Mouse (Mus musculus): ENCODE results near the gene Vmp1. TPM values are rescaled to one million over a fixed set of nuclear protein-coding genes. Genes with fewer than 3 reads are reported as not detected.

Gene Vmp1
- polyA plus RNA-seq, 1 experiment, result 157 TPM

DNA sequence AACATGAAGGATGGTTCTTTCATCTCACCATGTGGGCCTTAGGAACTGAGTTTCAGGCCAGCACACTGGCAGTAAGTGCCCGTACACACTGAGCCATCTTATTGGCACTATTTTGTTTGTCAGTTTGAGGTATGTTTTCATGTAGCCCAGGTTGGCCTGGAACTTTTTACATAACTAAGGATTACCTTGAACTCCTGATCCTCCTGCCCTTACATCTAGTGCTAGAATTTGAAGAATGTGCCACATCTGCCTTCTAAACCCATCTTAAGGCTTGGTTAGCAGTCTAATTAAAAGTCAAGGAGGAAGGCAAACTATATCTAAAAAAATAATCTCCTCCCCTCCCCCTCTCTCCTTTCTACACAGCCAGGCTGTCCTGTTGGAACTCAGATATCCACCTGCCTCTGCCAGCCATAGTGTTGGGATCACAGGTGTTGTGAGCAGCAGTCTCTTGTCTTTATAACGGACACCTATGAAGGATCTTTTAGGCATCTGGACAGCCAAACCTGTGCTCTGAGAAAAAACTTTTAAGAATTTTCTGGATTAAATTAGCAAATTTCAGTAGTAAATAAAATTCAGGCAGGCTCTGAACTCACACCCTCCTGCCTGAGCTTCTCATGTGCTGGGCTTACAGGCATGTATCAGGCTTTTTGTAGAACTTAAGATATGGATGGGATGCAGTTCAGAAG lies 91.6 kb downstream of the Vmp1 start:
- H3ac ChIP-seq (ENCODE audit: control insufficient read depth, insufficient read length, low read depth), result no peak overlapping the region
- peaks cover 64% of the 10 kb centered on the region for H3K36me3 ChIP-seq (ENCODE audit: control insufficient read depth, insufficient read depth)
- TF ChIP-seq CEBPB (IDR thresholded peaks at IDR 0.05; ENCODE audit: low read depth) (no peak), CTCF (IDR thresholded peaks at IDR 0.05; ENCODE audit: control insufficient read depth, insufficient read depth, insufficient read length) (no peak)
- no peak overlapping the region for H3K4me3 ChIP-seq (ENCODE audit: insufficient read depth, poor library complexity, severe bottlenecking)
- H3K27me3 ChIP-seq (ENCODE audit: control insufficient read depth, insufficient read depth, insufficient read length), result no peaks in the 10 kb centered on the region
- peaks cover 86% of the 10 kb centered on the region for H3K79me2 ChIP-seq (ENCODE audit: control insufficient read depth, insufficient read depth)
- H3K79me3 ChIP-seq (ENCODE audit: low read depth), result peaks cover 71% of the 10 kb centered on the region

- Histone ChIP-seq H3K27me3 (ENCODE audit: control insufficient read depth, insufficient read depth, insufficient read length) (no peaks in the 10 kb centered on the region), H3K36me3 (ENCODE audit: control insufficient read depth, insufficient read depth) (peaks cover 58% of the 10 kb centered on the region), H3K79me2 (ENCODE audit: control insufficient read depth, insufficient read depth) (peaks cover 81% of the 10 kb centered on the region), H3K4me3 (ENCODE audit: insufficient read depth, poor library complexity, severe bottlenecking) (no peak overlapping the region), H3ac (ENCODE audit: control insufficient read depth, insufficient read length, low read depth) (peak overlapping the region; percentile 59), H3K79me3 (ENCODE audit: low read depth) (peaks cover 64% of the 10 kb centered on the region)
- TF ChIP-seq FOSL1 (IDR thresholded peaks at IDR 0.05; ENCODE audit: insufficient read depth, low read length, poor library complexity, severe bottlenecking) (no peak), CTCF (IDR thresholded peaks at IDR 0.05; ENCODE audit: control insufficient read depth, insufficient read depth, insufficient read length) (no peak), MYOG (IDR thresholded peaks at IDR 0.05; ENCODE audit: control insufficient read depth, extremely low read depth, insufficient read length) (no peak), USF1 (IDR thresholded peaks at IDR 0.05; ENCODE audit: low read depth) (no peak), CEBPB (IDR thresholded peaks at IDR 0.05; ENCODE audit: low read depth) (no peak), MYOD1 (IDR thresholded peaks at IDR 0.05; ENCODE audit: control insufficient read depth, insufficient read length, low read depth) (no peak), MAX (IDR thresholded peaks at IDR 0.05) (no peak)
Observed at GRCm38 (mm10) chr11:86591301-86591845, 92.3 kb downstream of the Vmp1 start.

- H3K27me3 ChIP-seq (ENCODE audit: control insufficient read depth, insufficient read depth, insufficient read length), result no peaks in the 10 kb centered on the region
- no peak overlapping the region for H3K4me3 ChIP-seq (ENCODE audit: insufficient read depth, poor library complexity, severe bottlenecking)
- H3K79me3 ChIP-seq (ENCODE audit: low read depth), result peaks cover 64% of the 10 kb centered on the region
- TF ChIP-seq MAX (IDR thresholded peaks at IDR 0.05) (no peak), FOSL1 (IDR thresholded peaks at IDR 0.05; ENCODE audit: insufficient read depth, low read length, poor library complexity, severe bottlenecking) (no peak), MYOG (IDR thresholded peaks at IDR 0.05; ENCODE audit: control insufficient read depth, extremely low read depth, insufficient read length) (no peak), MYOD1 (IDR thresholded peaks at IDR 0.05; ENCODE audit: control insufficient read depth, insufficient read length, low read depth) (no peak), CEBPB (IDR thresholded peaks at IDR 0.05; ENCODE audit: low read depth) (no peak), USF1 (IDR thresholded peaks at IDR 0.05; ENCODE audit: low read depth) (no peak), CTCF (IDR thresholded peaks at IDR 0.05; ENCODE audit: control insufficient read depth, insufficient read depth, insufficient read length) (no peak)
- H3ac ChIP-seq (ENCODE audit: control insufficient read depth, insufficient read length, low read depth), result no peak overlapping the region
- peaks cover 81% of the 10 kb centered on the region for H3K79me2 ChIP-seq (ENCODE audit: control insufficient read depth, insufficient read depth)
- peaks cover 58% of the 10 kb centered on the region for H3K36me3 ChIP-seq (ENCODE audit: control insufficient read depth, insufficient read depth)
Observed at GRCm38 (mm10) chr11:86590579-86590978, 93.1 kb downstream of the Vmp1 start.

DNA sequence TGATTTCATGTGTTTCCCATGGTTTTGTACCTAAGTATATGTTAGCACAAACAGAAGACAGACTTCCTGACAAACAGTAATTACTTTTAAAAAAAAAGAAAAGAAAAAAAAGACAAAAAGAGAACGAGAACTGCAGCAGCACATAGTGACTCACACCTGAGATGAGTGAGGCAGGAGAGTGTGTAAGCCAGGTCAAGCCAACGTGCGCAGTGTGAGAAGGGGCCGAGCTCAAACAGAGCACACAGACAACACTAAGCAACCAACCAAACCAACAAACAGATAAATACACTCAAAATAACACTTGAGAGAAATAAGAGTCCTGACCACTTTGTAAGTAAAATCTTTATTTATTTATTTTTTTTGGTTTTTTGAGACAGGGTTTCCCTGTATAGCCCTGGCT lies 93.6 kb downstream of the Vmp1 start:
- H3K27me3 ChIP-seq (ENCODE audit: control insufficient read depth, insufficient read depth, insufficient read length), result no peaks in the 10 kb centered on the region
- no peak overlapping the region for H3ac ChIP-seq (ENCODE audit: control insufficient read depth, insufficient read length, low read depth)
- peaks cover 81% of the 10 kb centered on the region for H3K79me2 ChIP-seq (ENCODE audit: control insufficient read depth, insufficient read depth)
- no peak for TF ChIP-seq MAX (IDR thresholded peaks at IDR 0.05)
- TF ChIP-seq MYOG (IDR thresholded peaks at IDR 0.05; ENCODE audit: control insufficient read depth, extremely low read depth, insufficient read length), result no peak
- TF ChIP-seq CTCF (IDR thresholded peaks at IDR 0.05; ENCODE audit: control insufficient read depth, insufficient read depth, insufficient read length), result no peak
- TF ChIP-seq CEBPB (IDR thresholded peaks at IDR 0.05; ENCODE audit: low read depth), result no peak
- no peak for TF ChIP-seq FOSL1 (IDR thresholded peaks at IDR 0.05; ENCODE audit: insufficient read depth, low read length, poor library complexity, severe bottlenecking)
- no peak for TF ChIP-seq MYOD1 (IDR thresholded peaks at IDR 0.05; ENCODE audit: control insufficient read depth, insufficient read length, low read depth)
- TF ChIP-seq USF1 (IDR thresholded peaks at IDR 0.05; ENCODE audit: low read depth), result no peak
- no peak overlapping the region for H3K4me3 ChIP-seq (ENCODE audit: insufficient read depth, poor library complexity, severe bottlenecking)
- peaks cover 60% of the 10 kb centered on the region for H3K36me3 ChIP-seq (ENCODE audit: control insufficient read depth, insufficient read depth)
- peaks cover 64% of the 10 kb centered on the region for H3K79me3 ChIP-seq (ENCODE audit: low read depth)

GRCm38 (mm10) chr11:86588583-86589298 lies 94.9 kb downstream of the Vmp1 start:
- H3K79me3 ChIP-seq (ENCODE audit: low read depth), result peaks cover 63% of the 10 kb centered on the region
- peaks cover 81% of the 10 kb centered on the region for H3K79me2 ChIP-seq (ENCODE audit: control insufficient read depth, insufficient read depth)
- no peak overlapping the region for H3K4me3 ChIP-seq (ENCODE audit: insufficient read depth, poor library complexity, severe bottlenecking)
- H3K36me3 ChIP-seq (ENCODE audit: control insufficient read depth, insufficient read depth), result peaks cover 60% of the 10 kb centered on the region
- peak overlapping the region; percentile 52 for H3ac ChIP-seq (ENCODE audit: control insufficient read depth, insufficient read length, low read depth)
- no peaks in the 10 kb centered on the region for H3K27me3 ChIP-seq (ENCODE audit: control insufficient read depth, insufficient read depth, insufficient read length)
- TF ChIP-seq CEBPB (IDR thresholded peaks at IDR 0.05; ENCODE audit: low read depth) (no peak), USF1 (IDR thresholded peaks at IDR 0.05; ENCODE audit: low read depth) (no peak), CTCF (IDR thresholded peaks at IDR 0.05; ENCODE audit: control insufficient read depth, insufficient read depth, insufficient read length) (no peak), MYOD1 (IDR thresholded peaks at IDR 0.05; ENCODE audit: control insufficient read depth, insufficient read length, low read depth) (no peak)

All from C2C12 (cell line).